Mouse (Mus musculus) midbrain, embryonic 12.5 days (tissue): ENCODE results near the gene Ccl17. TPM values are rescaled to one million over a fixed set of nuclear protein-coding genes. Genes with fewer than 3 reads are reported as not detected.
"Not testable (repeated sequence)": the region's sequence is repeated elsewhere in the genome, so short reads cannot be mapped to it uniquely, and the experiment has no call there.

Experiments used
- ATAC-seq: fragments of 200-750 bp; cut with Nextera tagmentation; 2 replicates; pipeline ENCODE4 v1.8.0; 2017; ENCODE audit warnings: low read depth, moderate TSS enrichment, moderate library complexity; ENCODE audit not compliant: low FRiP score
- H3K27ac ChIP-seq: fragments of 300-500 bp; sonication (generic); replicated peaks from 2 replicates; pipeline ENCODE4 v1.5.1; 2016; ENCODE audit warnings: mild to moderate bottlenecking
- H3K27me3 ChIP-seq: fragments of 300-500 bp; sonication (generic); 2 replicates; pipeline ENCODE4 v1.6.1; 2016; ENCODE audit warnings: mild to moderate bottlenecking
- H3K36me3 ChIP-seq: fragments of 300-500 bp; sonication (generic); 2 replicates; pipeline ENCODE4 v1.6.1; 2016
- H3K4me1 ChIP-seq: fragments of 300-500 bp; sonication (generic); 2 replicates; pipeline ENCODE4 v1.6.1; 2016
- H3K4me2 ChIP-seq: fragments of 300-500 bp; sonication (generic); replicated peaks from 2 replicates; pipeline ENCODE4 v1.6.1; 2016; ENCODE audit warnings: mild to moderate bottlenecking, moderate library complexity
- H3K4me3 ChIP-seq: fragments of 300-500 bp; sonication (generic); 2 replicates; pipeline ENCODE4 v1.5.1; 2016; ENCODE audit warnings: mild to moderate bottlenecking
- H3K9ac ChIP-seq: fragments of 300-500 bp; sonication (generic); replicated peaks from 2 replicates; pipeline ENCODE4 v1.6.1; 2016; ENCODE audit warnings: mild to moderate bottlenecking, moderate library complexity
- H3K9me3 ChIP-seq: fragments of 300-500 bp; sonication (generic); 2 replicates; pipeline ENCODE4 v1.6.1; 2016; ENCODE audit warnings: mild to moderate bottlenecking
- WGBS: fragments of 180-500 bp; shearing (Covaris S2); methylation state at CpG from one replicate; pipeline ENCODE4 v1.1.7; 2016; 5-methylcytosine and 5-hydroxymethylcytosine counted together
- polyA plus RNA-seq: library from polyadenylated mRNA; unstranded; fragments of >200 nt; fragmentation: Nextera tagmentation; extraction: Ambion mirVana; gene quantifications from 2 replicates; pipeline ENCODE4 v1.2.1, GENCODE M21; 2016

The Ccl17 gene
- polyA plus RNA-seq, 1 experiment from 2014 or later, result not detected

- Histone ChIP-seq H3K9ac (no peak overlapping the region; the same call in 1 of the 2 replicates), H3K4me2 (peak overlapping the region; percentile 42), H3K4me3 (peak overlapping the region; percentile 20; the same call in 1 of the 2 replicates), H3K36me3 (no peaks in the 10 kb centered on the region), H3K9me3 (no peaks in the 10 kb centered on the region), H3K27me3 (0 out of 2 replicates have a peak, but pooled peaks cover 3% of the 10 kb centered on the region), H3K4me1 (peaks cover 5% of the 10 kb centered on the region), H3K27ac (no peak overlapping the region; the same call in 1 of the 2 replicates)
- 23% methylated on average over 6 of the region's 6 CpGs for WGBS
- ATAC-seq, result peak; percentile 67
Observed at GRCm38 (mm10) chr8:94812645-94813098, 2.4 kb downstream of the Ccl17 start.

GRCm38 (mm10) chr8:94814556-94814955 is 4.3 kb downstream of the Ccl17 start:
- no peak overlapping the region for H3K4me3 ChIP-seq
- no peak overlapping the region for H3K27ac ChIP-seq
- 0 out of 2 replicates have a peak, but pooled peaks cover 3% of the 10 kb centered on the region for H3K27me3 ChIP-seq
- ATAC-seq, result no peak
- H3K4me1 ChIP-seq, result peaks cover 5% of the 10 kb centered on the region
- no peaks in the 10 kb centered on the region for H3K9me3 ChIP-seq
- no peaks in the 10 kb centered on the region for H3K36me3 ChIP-seq
- whole genome bisulfite sequencing, result 0% methylated on average over 1 of the region's 1 CpGs
- H3K9ac ChIP-seq, result no peak overlapping the region
- H3K4me2 ChIP-seq, result no peak overlapping the region

GRCm38 (mm10) chr8:94817933-94818332 is 7.7 kb downstream of the Ccl17 start:
- no peak overlapping the region for H3K4me3 ChIP-seq
- H3K9ac ChIP-seq, result no peak overlapping the region
- H3K27ac ChIP-seq, result no peak overlapping the region
- H3K36me3 ChIP-seq, result peaks cover 29% of the 10 kb centered on the region
- ATAC-seq, result no peak
- no peaks in the 10 kb centered on the region for H3K9me3 ChIP-seq
- H3K4me1 ChIP-seq, result no peaks in the 10 kb centered on the region
- WGBS, result 94% methylated on average over 11 of the region's 11 CpGs
- H3K27me3 ChIP-seq, result no peaks in the 10 kb centered on the region
- no peak overlapping the region for H3K4me2 ChIP-seq

GRCm38 (mm10) chr8:94819671-94820179 is 9.5 kb downstream of the Ccl17 start:
- Histone ChIP-seq H3K27me3 (no peaks in the 10 kb centered on the region), H3K27ac (no peak overlapping the region), H3K4me2 (no peak overlapping the region), H3K36me3 (peaks cover 46% of the 10 kb centered on the region), H3K4me1 (no peaks in the 10 kb centered on the region), H3K9ac (no peak overlapping the region), H3K4me3 (no peak overlapping the region), H3K9me3 (no peaks in the 10 kb centered on the region)
- 88% methylated on average over 6 of the region's 6 CpGs for whole genome bisulfite sequencing
- ATAC-seq, result no peak

- no peaks in the 10 kb centered on the region for H3K4me1 ChIP-seq
- H3K36me3 ChIP-seq, result peaks cover 53% of the 10 kb centered on the region
- H3K27me3 ChIP-seq, result no peaks in the 10 kb centered on the region
- H3K27ac ChIP-seq, result no peak overlapping the region
- H3K9me3 ChIP-seq, result no peaks in the 10 kb centered on the region
- H3K4me3 ChIP-seq, result no peak overlapping the region
- no peak overlapping the region for H3K9ac ChIP-seq
- ATAC-seq, result no peak
- H3K4me2 ChIP-seq, result no peak overlapping the region
- WGBS, result 95% methylated on average over 7 of the region's 7 CpGs
Observed at GRCm38 (mm10) chr8:94820553-94820952, 10.3 kb downstream of the Ccl17 start.

- Histone ChIP-seq H3K4me2 (no peak overlapping the region), H3K4me1 (no peaks in the 10 kb centered on the region), H3K9ac (no peak overlapping the region), H3K36me3 (peaks cover 55% of the 10 kb centered on the region), H3K4me3 (no peak overlapping the region), H3K27ac (no peak overlapping the region), H3K27me3 (no peaks in the 10 kb centered on the region), H3K9me3 (no peaks in the 10 kb centered on the region)
- no peak for ATAC-seq
- 79% methylated on average over 2 of the region's 2 CpGs for WGBS
Observed at GRCm38 (mm10) chr8:94821381-94821780, 11.1 kb downstream of the Ccl17 start.

- H3K27me3 ChIP-seq, result no peaks in the 10 kb centered on the region
- H3K27ac ChIP-seq, result no peak overlapping the region
- H3K4me3 ChIP-seq, result no peak overlapping the region
- no peaks in the 10 kb centered on the region for H3K4me1 ChIP-seq
- H3K9me3 ChIP-seq, result no peaks in the 10 kb centered on the region
- peak; percentile 52; the same call in 1 of the 2 replicates for ATAC-seq
- H3K4me2 ChIP-seq, result no peak overlapping the region
- 84% methylated on average over 23 of the region's 23 CpGs for WGBS
- no peak overlapping the region for H3K9ac ChIP-seq
- peaks cover 67% of the 10 kb centered on the region for H3K36me3 ChIP-seq
Observed at GRCm38 (mm10) chr8:94822637-94823560, 12.6 kb downstream of the Ccl17 start.

GRCm38 (mm10) chr8:94825170-94825569 is 14.9 kb downstream of the Ccl17 start:
- no peak overlapping the region for H3K4me2 ChIP-seq
- no peaks in the 10 kb centered on the region for H3K27me3 ChIP-seq
- WGBS, result 85% methylated on average over 6 of the region's 6 CpGs
- H3K9me3 ChIP-seq, result no peaks in the 10 kb centered on the region
- no peaks in the 10 kb centered on the region for H3K4me1 ChIP-seq
- ATAC-seq, result no peak
- H3K27ac ChIP-seq, result no peak overlapping the region
- H3K4me3 ChIP-seq, result no peak overlapping the region
- H3K36me3 ChIP-seq, result peaks cover 77% of the 10 kb centered on the region
- H3K9ac ChIP-seq, result no peak overlapping the region

GRCm38 (mm10) chr8:94826210-94826609 is 16.0 kb downstream of the Ccl17 start:
- Histone ChIP-seq H3K4me3 (no peak overlapping the region), H3K36me3 (peaks cover 75% of the 10 kb centered on the region), H3K9ac (no peak overlapping the region), H3K9me3 (0 out of 2 replicates have a peak, but pooled peaks cover 3% of the 10 kb centered on the region), H3K27me3 (no peaks in the 10 kb centered on the region), H3K4me1 (no peaks in the 10 kb centered on the region), H3K27ac (no peak overlapping the region), H3K4me2 (no peak overlapping the region)
- no peak for ATAC-seq
- 99% methylated on average over 5 of the region's 5 CpGs for WGBS

- Histone ChIP-seq H3K36me3 (peaks cover 70% of the 10 kb centered on the region), H3K4me2 (no peak overlapping the region), H3K4me3 (no peak overlapping the region), H3K27ac (no peak overlapping the region), H3K4me1 (no peaks in the 10 kb centered on the region), H3K27me3 (no peaks in the 10 kb centered on the region), H3K9me3 (0 out of 2 replicates have a peak, but pooled peaks cover 3% of the 10 kb centered on the region), H3K9ac (no peak overlapping the region)
- ATAC-seq, result no peak
- 91% methylated on average over 6 of the region's 6 CpGs for WGBS
Observed at GRCm38 (mm10) chr8:94828284-94828683, 18.0 kb downstream of the Ccl17 start.

GRCm38 (mm10) chr8:94833901-94834405 is 23.7 kb downstream of the Ccl17 start:
- not testable (repeated sequence) for H3K9ac ChIP-seq, H3K4me3 ChIP-seq, H3K27me3 ChIP-seq, H3K9me3 ChIP-seq, H3K27ac ChIP-seq, ATAC-seq, H3K4me2 ChIP-seq
- Histone ChIP-seq H3K4me1 (peaks cover 15% of the 10 kb centered on the region), H3K36me3 (peaks cover 30% of the 10 kb centered on the region)
- 89% methylated on average over 7 of the region's 7 CpGs for WGBS

- Histone ChIP-seq H3K36me3 (peaks cover 16% of the 10 kb centered on the region), H3K4me1 (peaks cover 19% of the 10 kb centered on the region)
- 95% methylated on average over 13 of the region's 13 CpGs for WGBS
- H3K9ac ChIP-seq, H3K9me3 ChIP-seq, H3K27ac ChIP-seq, ATAC-seq, H3K4me3 ChIP-seq, H3K27me3 ChIP-seq, H3K4me2 ChIP-seq: not testable (repeated sequence)
Observed at GRCm38 (mm10) chr8:94835751-94836150, 25.5 kb downstream of the Ccl17 start.
